Mouse (Mus musculus) lung, adult 2 months (tissue): ENCODE results near the gene Sdhaf2. TPM values are rescaled to one million over a fixed set of nuclear protein-coding genes. Genes with fewer than 3 reads are reported as not detected.
"Not testable (repeated sequence)": the region's sequence is repeated elsewhere in the genome, so short reads cannot be mapped to it uniquely, and the experiment has no call there.

Experiments used
- DNase-seq: peaks from one replicate; pipeline ENCODE4 v3.0.0; 2022
- H3K4me1 ChIP-seq: fragments of 200-500 bp; 2 replicates; pipeline ENCODE4 v1.6.1; 2011; ENCODE audit warnings: low read length; ENCODE audit not compliant: control insufficient read depth, insufficient read depth
- H3K4me3 ChIP-seq: fragments of 200-500 bp; replicated peaks from 2 replicates; pipeline ENCODE3; 2011; ENCODE audit warnings: low read depth, mild to moderate bottlenecking, control low read depth, low read length; ENCODE audit errors: extremely low read depth
- CTCF ChIP-seq: fragments of 200-500 bp; IDR thresholded peaks from 2 replicates; pipeline ENCODE4 v1.5.1; 2011; ENCODE audit warnings: mild to moderate bottlenecking, low read length, control low read depth; ENCODE audit not compliant: insufficient read depth
- POLR2A ChIP-seq: fragments of 200-500 bp; IDR thresholded peaks from 2 replicates; pipeline ENCODE4 v1.6.1; 2011; ENCODE audit warnings: low read depth, mild to moderate bottlenecking, control low read depth, low read length, borderline replicate concordance; ENCODE audit errors: extremely low read depth
- WGBS: fragments of 180-500 bp; shearing (Covaris S2); methylation state at CpG from one replicate; pipeline ENCODE4 v1.1.7; 2018; 5-methylcytosine and 5-hydroxymethylcytosine counted together
- polyA plus RNA-seq: library from polyadenylated mRNA; depleted of rRNA; stranded (reverse); fragments of >200 nt; gene quantifications from 2 replicates; pipeline ENCODE4 v1.2.3, GENCODE M21; 2012; rRNA removed

Gene Sdhaf2
- 16.2 and 23.0 TPM in 2 replicates for polyA plus RNA-seq

- no peak for TF ChIP-seq POLR2A
- TF ChIP-seq CTCF, result no peak
- Histone ChIP-seq H3K4me3 (peak within 1 kb of the TSS; percentile 95), H3K4me1 (peaks cover 9% of the 10 kb centered on the region)
- under 1% methylated on average over 11 of the region's 11 CpGs for WGBS
- no peak for DNase-seq
Measured at GRCm38 (mm10) chr19:10525910-10526309, at the start of gene Sdhaf2. Sdhaf2 (minus strand) TSS chr19:10526142.

DNA sequence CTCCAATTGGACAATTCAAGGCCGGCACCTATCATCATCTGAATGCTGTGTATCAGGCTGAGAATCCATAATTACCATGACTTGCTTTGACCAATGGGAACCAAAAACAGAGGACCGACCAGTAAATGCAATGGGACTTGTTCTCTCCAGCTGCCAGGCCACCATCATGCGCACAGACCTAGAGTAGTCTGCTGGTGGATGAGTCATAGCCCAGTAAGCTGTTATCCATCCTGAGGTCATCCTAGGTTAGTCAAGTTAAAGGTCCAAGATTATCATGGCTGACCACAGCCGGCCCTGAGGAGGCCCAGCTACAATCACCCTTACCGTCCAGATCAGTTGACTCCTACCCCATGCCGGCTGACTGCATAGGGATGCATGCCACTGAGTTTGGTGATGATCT is 43.7 kb upstream of the Sdhaf2 start:
- no peak for DNase-seq
- Histone ChIP-seq H3K4me3 (no peak overlapping the region), H3K4me1 (no peaks in the 10 kb centered on the region)
- WGBS, result 94% methylated on average over 6 of the region's 6 CpGs
- TF ChIP-seq CTCF (no peak), POLR2A (no peak)

DNA sequence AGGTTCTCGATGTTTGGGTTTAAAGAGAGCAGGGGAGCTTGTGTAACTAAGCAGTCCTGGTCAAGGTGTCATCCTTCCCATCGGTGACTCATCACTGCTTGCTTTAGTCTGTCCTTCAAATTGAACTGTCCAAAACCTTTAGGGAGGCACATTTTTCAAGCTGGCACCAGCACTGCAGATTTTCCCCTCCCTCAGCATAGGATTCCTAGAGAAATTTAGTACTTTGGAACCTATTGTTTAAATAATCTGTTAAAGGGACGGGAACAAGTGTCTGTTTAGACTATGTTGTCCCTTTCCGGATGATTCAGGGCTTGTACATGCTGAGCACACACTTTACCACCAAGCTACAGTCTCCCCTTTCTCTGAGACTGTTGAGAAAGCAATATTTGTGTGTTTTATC is 39.3 kb upstream of the Sdhaf2 start:
- 41% methylated on average over 4 of the region's 4 CpGs for WGBS
- H3K4me3 ChIP-seq, result no peak overlapping the region
- no peak for TF ChIP-seq POLR2A
- DNase-seq, result no peak
- H3K4me1 ChIP-seq, result no peaks in the 10 kb centered on the region; the same call in 1 of the 2 replicates

DNA sequence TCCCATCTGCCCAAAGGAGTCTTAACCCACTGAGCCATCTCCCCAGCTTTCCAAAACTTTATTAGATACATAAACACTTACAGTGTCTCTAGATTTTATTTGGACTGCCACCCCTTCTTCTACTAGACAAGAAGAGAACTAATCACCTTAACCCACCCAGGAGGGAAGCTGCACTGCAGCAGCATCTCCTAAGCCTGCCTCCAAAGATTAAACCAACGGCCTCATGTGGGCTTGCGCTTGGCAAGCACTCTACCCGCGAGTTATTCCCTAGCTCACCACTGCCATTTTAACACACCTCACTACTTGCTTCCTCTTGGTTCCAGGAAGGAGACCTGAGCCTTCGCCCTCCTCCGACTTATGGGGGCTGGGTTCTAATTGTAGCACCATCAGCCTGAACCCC is 38.3 kb upstream of the Sdhaf2 start:
- no peak for TF ChIP-seq CTCF
- TF ChIP-seq POLR2A, result no peak
- WGBS, result 78% methylated on average over 6 of the region's 6 CpGs
- no peak for DNase-seq
- Histone ChIP-seq H3K4me3 (no peak overlapping the region), H3K4me1 (no peaks in the 10 kb centered on the region; the same call in 1 of the 2 replicates)

DNA sequence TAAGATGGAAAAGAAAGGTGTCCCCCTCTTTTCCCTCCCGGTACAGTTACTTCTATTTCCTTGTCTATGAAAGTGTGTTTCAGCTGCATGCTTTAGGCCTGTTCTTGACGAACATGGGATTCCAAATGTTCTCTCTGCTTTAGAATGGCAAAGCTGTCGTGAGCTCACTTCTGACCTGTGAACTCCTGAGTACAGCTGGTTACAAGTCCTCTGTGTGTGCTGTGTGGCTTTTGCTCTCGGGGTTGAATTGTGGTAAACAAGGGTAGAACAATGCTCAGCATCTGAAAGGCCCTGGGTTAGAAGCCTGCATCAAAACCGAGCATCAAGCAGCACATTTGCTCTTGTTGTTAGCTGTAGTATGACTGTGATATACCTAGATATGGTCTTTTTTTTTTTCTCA is 36.4 kb upstream of the Sdhaf2 start:
- H3K4me1 ChIP-seq, result no peaks in the 10 kb centered on the region; the same call in 1 of the 2 replicates
- WGBS, result 65% methylated on average over 5 of the region's 5 CpGs
- TF ChIP-seq CTCF (no peak), POLR2A (no peak)
- DNase-seq, result no peak
- no peak overlapping the region for H3K4me3 ChIP-seq

DNA sequence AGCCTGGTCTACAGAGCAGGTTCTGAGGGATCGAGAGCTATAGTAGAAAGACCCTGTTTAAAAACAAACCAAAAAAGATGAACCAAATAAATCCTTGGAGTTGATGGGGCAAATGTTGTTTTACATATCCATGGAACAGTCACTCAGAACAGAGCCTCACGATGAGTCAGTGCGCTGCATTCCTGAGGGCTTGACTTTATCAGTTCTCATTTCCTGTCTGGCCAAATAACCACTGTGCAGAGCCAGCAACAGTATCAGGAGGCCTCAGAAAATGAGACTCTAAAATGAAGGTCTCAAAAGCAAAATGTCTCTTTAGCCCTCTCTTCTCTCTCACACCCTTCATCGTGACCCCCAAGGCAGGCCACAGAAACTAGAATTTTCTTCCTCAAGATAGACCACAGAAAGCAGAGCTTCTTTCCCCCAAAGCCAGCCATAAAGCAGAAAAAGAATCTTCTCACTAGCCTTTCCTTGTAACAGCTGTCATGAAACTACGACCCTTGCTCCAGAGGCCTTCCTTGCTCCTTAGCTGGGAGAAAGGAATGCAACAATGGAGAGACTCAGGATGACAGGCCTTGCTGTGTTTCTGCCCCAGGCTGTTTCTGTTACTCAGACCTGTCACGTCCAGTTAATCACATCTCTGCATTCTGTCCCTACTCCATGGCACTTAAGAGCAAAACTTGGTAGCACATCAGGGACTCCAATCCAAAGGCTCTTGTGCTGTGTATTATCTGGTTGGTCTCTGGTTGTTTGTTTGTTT is 35.8 kb upstream of the Sdhaf2 start:
- WGBS, result 37% methylated on average over 6 of the region's 6 CpGs
- TF ChIP-seq CTCF (no peak), POLR2A (no peak)
- no peak for DNase-seq

GRCm38 (mm10) chr19:10560108-10560507 is 34.2 kb upstream of the Sdhaf2 start:
- peaks cover 4% of the 10 kb centered on the region for H3K4me1 ChIP-seq
- no peak for TF ChIP-seq POLR2A
- no peak for TF ChIP-seq CTCF
- 50% methylated on average over 5 of the region's 5 CpGs for WGBS
- no peak for DNase-seq
- H3K4me3 ChIP-seq, result no peak overlapping the region

More for the DNA sequence above, 35.8 kb upstream of the Sdhaf2 start:
- H3K4me1 ChIP-seq, result no peaks in the 10 kb centered on the region; the same call in 1 of the 2 replicates
- H3K4me3 ChIP-seq, result no peak overlapping the region

DNA sequence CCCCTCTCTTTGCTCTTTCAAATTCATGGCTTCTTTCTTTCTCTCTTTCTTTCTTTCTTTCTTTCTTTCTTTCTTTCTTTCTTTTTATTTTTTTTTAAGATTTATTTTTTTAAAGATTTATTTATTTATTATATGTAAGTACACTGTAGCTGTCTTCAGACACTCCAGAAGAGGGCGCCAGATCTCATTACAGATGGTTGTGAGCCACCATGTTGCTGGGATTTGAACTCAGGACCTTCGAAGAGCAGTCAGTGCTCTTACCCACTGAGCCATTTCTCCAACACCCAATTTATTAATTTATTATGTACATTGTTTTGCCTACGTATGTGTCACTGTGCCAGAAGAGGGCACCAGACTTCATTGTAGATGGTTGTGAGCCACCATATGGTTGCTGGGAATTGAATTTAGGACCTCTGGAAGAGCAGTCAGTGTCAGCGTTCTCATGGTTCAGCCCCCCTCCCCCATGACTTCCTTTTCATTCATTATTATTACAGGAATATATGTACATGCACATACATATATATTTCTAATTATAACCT is 32.0 kb upstream of the Sdhaf2 start:
- not testable (repeated sequence) for DNase-seq, H3K4me1 ChIP-seq, H3K4me3 ChIP-seq
- WGBS, result 66% methylated on average over 4 of the region's 4 CpGs

GRCm38 (mm10) chr19:10557430-10557829 is 31.5 kb upstream of the Sdhaf2 start:
- H3K4me3 ChIP-seq, result no peak overlapping the region
- H3K4me1 ChIP-seq, result peaks cover 4% of the 10 kb centered on the region
- DNase-seq, result no peak
- WGBS, result 81% methylated on average over 2 of the region's 2 CpGs
- TF ChIP-seq CTCF (no peak), POLR2A (no peak)

DNA sequence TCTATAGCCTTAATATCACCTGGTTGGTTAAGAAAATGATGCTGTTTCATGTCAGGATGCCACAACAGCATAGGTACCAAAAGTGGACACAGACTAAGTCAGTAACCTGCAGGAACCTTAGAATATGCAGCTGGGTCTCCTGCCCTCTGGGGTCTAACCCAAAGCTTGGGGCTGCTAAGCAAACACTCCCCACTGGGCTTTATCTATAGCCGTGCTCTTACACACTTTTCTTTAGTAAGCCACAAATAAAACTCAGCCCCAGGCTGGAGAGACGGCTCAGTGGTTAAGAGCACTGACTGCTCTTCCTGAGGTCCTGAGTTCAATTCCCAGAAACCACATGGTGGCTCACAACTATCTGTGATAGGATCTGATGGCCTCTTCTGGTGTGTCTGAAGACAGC is 31.1 kb upstream of the Sdhaf2 start:
- peaks cover 4% of the 10 kb centered on the region for H3K4me1 ChIP-seq
- WGBS, result 62% methylated on average over 2 of the region's 2 CpGs
- no peak for TF ChIP-seq POLR2A
- TF ChIP-seq CTCF, result no peak
- DNase-seq, result no peak
- H3K4me3 ChIP-seq, result no peak overlapping the region
